Mouse (Mus musculus) MEL (cell line): Measurements from ENCODE around the gene Zfp689.

Source experiments
- CHD2 ChIP-seq: IDR thresholded peaks from 2 replicates; pipeline ENCODE4 v1.6.1; 2011; ENCODE audit warnings: low read length, improper control_type of control experiment
- CTCF ChIP-seq, 3 experiments: IDR thresholded peaks in 2 of 3; conservative IDR thresholded peaks in 1 of 3; 2 replicates each; pipeline ENCODE4 v1.5.1; 2011 to 2012; ENCODE audit warnings: low read length in 3 of 3, low read depth in 2 of 3, mild to moderate bottlenecking in 2 of 3, improper control_type of control experiment in 1 of 3, inconsistent platforms in 1 of 3, mixed read lengths in 1 of 3, moderate library complexity in 1 of 3; ENCODE audit not compliant: control insufficient read depth in 1 of 3, insufficient read depth in 1 of 3, poor library complexity in 1 of 3, severe bottlenecking in 1 of 3
- E2F4 ChIP-seq: IDR thresholded peaks from 2 replicates; pipeline ENCODE4 v1.6.1; 2011; ENCODE audit warnings: low read depth, low read length, improper control_type of control experiment, borderline replicate concordance
- GABPA ChIP-seq: IDR thresholded peaks from 2 replicates; pipeline ENCODE4 v1.6.1; 2012; ENCODE audit warnings: low read depth, mild to moderate bottlenecking, inconsistent platforms, low read length, improper control_type of control experiment, moderate library complexity
- KAT2A ChIP-seq: conservative IDR thresholded peaks from 2 replicates; pipeline ENCODE4 v1.6.1; 2012; ENCODE audit warnings: low read depth, low read length, improper control_type of control experiment, inconsistent platforms
- NRF1 ChIP-seq: IDR thresholded peaks from 2 replicates; pipeline ENCODE4 v1.6.1; 2014; ENCODE audit warnings: low read depth, mild to moderate bottlenecking, inconsistent platforms, low read length, improper control_type of control experiment, moderate library complexity; ENCODE audit not compliant: poor library complexity, insufficient read depth, severe bottlenecking
- POLR2AphosphoS2 ChIP-seq: IDR thresholded peaks from 2 replicates; pipeline ENCODE4 v1.6.1; 2011; ENCODE audit warnings: low read length, improper control_type of control experiment
- POLR2AphosphoS5 ChIP-seq: IDR thresholded peaks from 2 replicates; pipeline ENCODE4 v1.6.1; 2012; ENCODE audit warnings: low read depth, borderline replicate concordance, mild to moderate bottlenecking, inconsistent platforms, low read length, moderate library complexity, mixed read lengths
- RAD21 ChIP-seq: IDR thresholded peaks from 2 replicates; pipeline ENCODE4 v1.6.1; 2011; ENCODE audit warnings: mild to moderate bottlenecking, low read depth, low read length, improper control_type of control experiment
- TAL1 ChIP-seq: IDR thresholded peaks from 2 replicates; pipeline ENCODE4 v1.6.1; 2012; ENCODE audit warnings: mild to moderate bottlenecking, inconsistent platforms, low read length, moderate library complexity, mixed read lengths
- USF2 ChIP-seq, 2 experiments: IDR thresholded peaks; 2 replicates each; pipeline ENCODE4 v1.6.1; 2011 to 2012; ENCODE audit warnings: improper control_type of control experiment in 2 of 2, low read length in 2 of 2, borderline replicate concordance in 1 of 2, inconsistent platforms in 1 of 2, low read depth in 1 of 2, mild to moderate bottlenecking in 1 of 2; ENCODE audit not compliant: insufficient read depth in 1 of 2
- ZMIZ1 ChIP-seq: IDR thresholded peaks from 2 replicates; pipeline ENCODE4 v1.6.1; 2012; ENCODE audit warnings: low read depth, mild to moderate bottlenecking, inconsistent platforms, low read length, improper control_type of control experiment, moderate library complexity

- TF ChIP-seq CTCF (IDR thresholded peaks at IDR 0.05 in 2 of 3, conservative IDR thresholded peaks at IDR 0.05 in 1 of 3; ENCODE audit: control insufficient read depth in 1 of 3, insufficient read depth in 1 of 3, low read depth in 2 of 3, low read length in 3 of 3, poor library complexity in 1 of 3, severe bottlenecking in 1 of 3) = no peak
- no peak for TF ChIP-seq ZMIZ1
- no peak for TF ChIP-seq POLR2AphosphoS2
- TF ChIP-seq POLR2AphosphoS5 = no peak
- TF ChIP-seq TAL1 = no peak
- no peak; the same call in 1 of the 2 replicates for TF ChIP-seq KAT2A
- no peak for TF ChIP-seq GABPA
- no peak for TF ChIP-seq NRF1
- TF ChIP-seq USF2 (IDR thresholded peaks at IDR 0.05; ENCODE audit: borderline replicate concordance in 1 of 2, insufficient read depth in 1 of 2, low read depth in 1 of 2, low read length in 2 of 2) = no peak
- no peak for TF ChIP-seq CHD2
- no peak for TF ChIP-seq RAD21
- TF ChIP-seq E2F4 = no peak
These were observed 22.6 kb downstream of the Zfp689 start for GRCm38 (mm10) chr7:127426354-127426753.
